Mouse (Mus musculus) myocyte (in vitro differentiated cells): ENCODE data around the gene A530016L24Rik. TPM values are rescaled to one million over a fixed set of nuclear protein-coding genes. Genes with fewer than 3 reads are reported as not detected.

Experiments
- H3K27me3 ChIP-seq: one replicate; pipeline ENCODE4 v1.6.1; 2011; ENCODE audit not compliant: control insufficient read depth, insufficient read depth, insufficient read length
- H3K36me3 ChIP-seq: one replicate; pipeline ENCODE4 v1.6.1; 2011; ENCODE audit not compliant: control insufficient read depth, insufficient read depth
- H3K4me2 ChIP-seq: one replicate; pipeline ENCODE4 v1.6.1; 2011; ENCODE audit warnings: low read depth, control low read depth
- H3K4me3 ChIP-seq: one replicate; pipeline ENCODE4 v1.5.1; 2011; ENCODE audit warnings: mild to moderate bottlenecking, control low read depth, moderate library complexity
- H3K79me2 ChIP-seq: one replicate; pipeline ENCODE4 v1.6.1; 2011; ENCODE audit not compliant: control insufficient read depth, insufficient read depth
- H3ac ChIP-seq: one replicate; pipeline ENCODE4 v1.6.1; 2011; ENCODE audit not compliant: control insufficient read depth, insufficient read length
- CEBPB ChIP-seq: IDR thresholded peaks from 2 replicates; pipeline ENCODE4 v1.6.1; 2011; ENCODE audit warnings: mild to moderate bottlenecking, moderate library complexity; ENCODE audit not compliant: poor library complexity, insufficient read depth, severe bottlenecking
- E2F4 ChIP-seq: IDR thresholded peaks from one replicate; pipeline ENCODE4 v1.6.1; 2011; ENCODE audit warnings: mild to moderate bottlenecking, control low read depth, moderate library complexity; ENCODE audit not compliant: insufficient read depth
- MAX ChIP-seq: IDR thresholded peaks from one replicate; pipeline ENCODE4 v1.6.1; 2011; ENCODE audit warnings: low read depth, mild to moderate bottlenecking, control low read depth
- MYOD1 ChIP-seq, 3 experiments: IDR thresholded peaks; one replicate each; pipeline ENCODE4 v1.6.1; 2011; ENCODE audit warnings: control low read depth in 2 of 3, low read depth in 2 of 3, mild to moderate bottlenecking in 2 of 3, moderate library complexity in 1 of 3; ENCODE audit not compliant: insufficient read length in 2 of 3, control insufficient read depth in 1 of 3
- MYOG ChIP-seq, 3 experiments: IDR thresholded peaks; one replicate each; pipeline ENCODE4 v1.6.1; 2011; ENCODE audit warnings: control low read depth in 2 of 3, low read depth in 2 of 3, mild to moderate bottlenecking in 2 of 3; ENCODE audit not compliant: insufficient read length in 2 of 3, control insufficient read depth in 1 of 3, insufficient read depth in 1 of 3
- POLR2A ChIP-seq: IDR thresholded peaks from one replicate; pipeline ENCODE4 v1.6.1; 2011; ENCODE audit warnings: low read depth, mild to moderate bottlenecking, control low read depth, moderate library complexity; ENCODE audit not compliant: insufficient read length
- POLR2AphosphoS2 ChIP-seq: IDR thresholded peaks from one replicate; pipeline ENCODE4 v1.6.1; 2011; ENCODE audit warnings: low read depth, control low read depth; ENCODE audit not compliant: insufficient read length
- REST ChIP-seq: IDR thresholded peaks from one replicate; pipeline ENCODE4 v1.6.1; 2011; ENCODE audit warnings: mild to moderate bottlenecking, control low read depth, moderate library complexity; ENCODE audit not compliant: insufficient read depth, insufficient read length
- SRF ChIP-seq: IDR thresholded peaks from one replicate; pipeline ENCODE4 v1.6.1; 2011; ENCODE audit warnings: low read depth; ENCODE audit not compliant: control insufficient read depth, insufficient read length
- TCF12 ChIP-seq: IDR thresholded peaks from one replicate; pipeline ENCODE4 v1.6.1; 2011; ENCODE audit warnings: mild to moderate bottlenecking, control low read depth; ENCODE audit not compliant: poor library complexity, insufficient read depth, severe bottlenecking
- TCF3 ChIP-seq: IDR thresholded peaks from one replicate; pipeline ENCODE4 v1.6.1; 2011; ENCODE audit warnings: low read depth, control low read depth; ENCODE audit not compliant: insufficient read length
- USF1 ChIP-seq: IDR thresholded peaks from one replicate; pipeline ENCODE4 v1.6.1; 2011; ENCODE audit warnings: low read depth, mild to moderate bottlenecking, control low read depth, moderate library complexity
- polyA plus RNA-seq: library from polyadenylated mRNA; unstranded; fragments of >200 nt; fragmentation: generic; extraction: Trizol; gene quantifications from one replicate; pipeline ENCODE4 v1.2.1, GENCODE M21; 2012; ENCODE audit warnings: missing spikeins

A530016L24Rik gene
- polyA plus RNA-seq, 1 experiment: 0.05 TPM

- TF ChIP-seq TCF3: no peak
- no peak for TF ChIP-seq USF1
- TF ChIP-seq MAX: no peak
- no peak for TF ChIP-seq TCF12
- no peak for TF ChIP-seq MYOD1 (IDR thresholded peaks at IDR 0.05; ENCODE audit: control insufficient read depth in 1 of 3, insufficient read length in 2 of 3, low read depth in 2 of 3)
- no peak for TF ChIP-seq SRF
- no peak for TF ChIP-seq POLR2AphosphoS2
- no peak for TF ChIP-seq E2F4
- Histone ChIP-seq H3K79me2 (no peaks in the 10 kb centered on the region), H3ac (no peak overlapping the region), H3K36me3 (no peaks in the 10 kb centered on the region), H3K4me2 (no peak overlapping the region), H3K27me3 (peaks cover 52% of the 10 kb centered on the region), H3K4me3 (no peak overlapping the region)
Measured at GRCm38 (mm10) chr12:112467387-112467786, 21.9 kb upstream of the A530016L24Rik start.

GRCm38 (mm10) chr12:112469393-112469792 is 19.9 kb upstream of the A530016L24Rik start:
- Histone ChIP-seq H3K36me3 (no peaks in the 10 kb centered on the region), H3ac (no peak overlapping the region), H3K27me3 (peaks cover 48% of the 10 kb centered on the region), H3K79me2 (no peaks in the 10 kb centered on the region), H3K4me2 (no peak overlapping the region), H3K4me3 (no peak overlapping the region)
- no peak for TF ChIP-seq E2F4
- TF ChIP-seq TCF12: no peak
- no peak for TF ChIP-seq MYOG (IDR thresholded peaks at IDR 0.05; ENCODE audit: control insufficient read depth in 1 of 3, insufficient read depth in 1 of 3, insufficient read length in 2 of 3, low read depth in 2 of 3)
- TF ChIP-seq USF1: no peak
- no peak for TF ChIP-seq TCF3
- no peak for TF ChIP-seq SRF
- no peak for TF ChIP-seq CEBPB
- TF ChIP-seq MAX: no peak
- no peak for TF ChIP-seq REST
- TF ChIP-seq POLR2A: no peak
- TF ChIP-seq POLR2AphosphoS2: no peak
- no peak for TF ChIP-seq MYOD1 (IDR thresholded peaks at IDR 0.05; ENCODE audit: control insufficient read depth in 1 of 3, insufficient read length in 2 of 3, low read depth in 2 of 3)

DNA sequence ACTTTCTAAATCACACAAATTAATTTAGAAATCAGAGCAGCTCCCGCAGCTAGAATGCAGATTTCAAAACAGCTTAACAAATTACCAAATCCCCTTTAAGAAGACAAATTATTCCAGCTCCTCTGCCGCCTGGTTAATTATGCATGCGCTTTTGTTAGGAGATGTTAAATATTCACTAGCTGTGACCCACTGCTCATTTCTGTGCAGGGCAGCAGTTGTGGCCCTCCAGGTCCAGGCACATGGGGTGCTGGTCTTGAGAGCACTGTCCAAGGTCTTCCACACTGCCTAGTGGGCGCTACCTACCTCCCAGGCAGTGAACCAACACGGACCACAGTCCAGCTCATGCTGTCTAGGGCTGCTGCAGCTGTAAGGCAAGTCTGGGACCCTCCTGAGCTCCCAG is 19.0 kb upstream of the A530016L24Rik start:
- H3K4me3 ChIP-seq: no peak overlapping the region
- H3K79me2 ChIP-seq: no peaks in the 10 kb centered on the region
- TF ChIP-seq CEBPB: no peak
- TF ChIP-seq TCF3: no peak
- no peak for TF ChIP-seq USF1
- TF ChIP-seq SRF: no peak
- no peak for TF ChIP-seq POLR2AphosphoS2
- TF ChIP-seq MYOD1 (IDR thresholded peaks at IDR 0.05; ENCODE audit: control insufficient read depth in 1 of 3, insufficient read length in 2 of 3, low read depth in 2 of 3): no peak
- H3K4me2 ChIP-seq: no peak overlapping the region
- peaks cover 53% of the 10 kb centered on the region for H3K27me3 ChIP-seq
- no peaks in the 10 kb centered on the region for H3K36me3 ChIP-seq
- no peak overlapping the region for H3ac ChIP-seq

DNA sequence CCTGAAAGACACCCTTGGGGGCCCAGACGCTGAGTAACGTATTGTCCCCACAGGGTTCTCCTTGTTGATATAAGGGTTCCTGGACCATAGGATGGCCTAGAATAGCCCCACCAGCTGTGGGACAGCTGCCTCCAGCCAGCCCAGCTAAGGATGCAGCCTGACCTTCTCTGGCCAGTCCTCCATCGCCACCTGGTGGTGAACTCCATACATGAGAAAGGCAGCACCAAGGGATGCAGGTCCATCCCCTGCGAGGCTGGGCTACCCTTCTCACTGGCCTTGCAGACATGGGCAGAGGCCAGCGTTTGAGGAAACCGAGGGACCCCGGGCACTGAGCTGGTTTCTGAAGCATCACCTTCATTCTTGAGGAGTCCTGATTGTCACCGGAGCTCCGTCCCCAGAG is 15.5 kb upstream of the A530016L24Rik start:
- Histone ChIP-seq H3K36me3 (no peaks in the 10 kb centered on the region), H3K4me3 (no peak overlapping the region), H3K4me2 (no peak overlapping the region), H3K27me3 (peaks cover 55% of the 10 kb centered on the region), H3ac (no peak overlapping the region), H3K79me2 (no peaks in the 10 kb centered on the region)
- TF ChIP-seq TCF12 (no peak), MYOG (IDR thresholded peaks at IDR 0.05; ENCODE audit: control insufficient read depth in 1 of 3, insufficient read depth in 1 of 3, insufficient read length in 2 of 3, low read depth in 2 of 3) (peak in 1 of 3 experiments; percentile 42), SRF (no peak), POLR2AphosphoS2 (no peak), MYOD1 (IDR thresholded peaks at IDR 0.05; ENCODE audit: control insufficient read depth in 1 of 3, insufficient read length in 2 of 3, low read depth in 2 of 3) (peak in 1 of 3 experiments; percentile 43)

- Histone ChIP-seq H3K27me3 (peaks cover 11% of the 10 kb centered on the region), H3K36me3 (no peaks in the 10 kb centered on the region)
- TF ChIP-seq TCF3 (no peak), POLR2A (no peak), CEBPB (no peak), MYOD1 (IDR thresholded peaks at IDR 0.05; ENCODE audit: control insufficient read depth in 1 of 3, insufficient read length in 2 of 3, low read depth in 2 of 3) (no peak), REST (no peak), POLR2AphosphoS2 (no peak), MYOG (IDR thresholded peaks at IDR 0.05; ENCODE audit: control insufficient read depth in 1 of 3, insufficient read depth in 1 of 3, insufficient read length in 2 of 3, low read depth in 2 of 3) (no peak), E2F4 (no peak), USF1 (no peak), TCF12 (no peak), MAX (no peak), SRF (no peak)
Measured at GRCm38 (mm10) chr12:112489535-112489934, 287 bp downstream of the A530016L24Rik start.

More at GRCm38 (mm10) chr12:112489535-112489934, 287 bp downstream of the A530016L24Rik start:
- Histone ChIP-seq H3ac (no peak overlapping the region), H3K4me3 (no peak overlapping the region), H3K79me2 (no peaks in the 10 kb centered on the region), H3K4me2 (no peak overlapping the region)
